Mouse (Mus musculus) intestine, embryonic 16.5 days (tissue): ENCODE results near the gene Ankrd36. TPM values are rescaled to one million over a fixed set of nuclear protein-coding genes. Genes with fewer than 3 reads are reported as not detected.

ENCODE experiments used
- ATAC-seq: fragments of 200-750 bp; cut with Nextera tagmentation; 2 replicates; pipeline ENCODE4 v1.8.0; 2017; ENCODE audit warnings: moderate TSS enrichment, moderate library complexity
- H3K27ac ChIP-seq: fragments of 300-500 bp; sonication (generic); 2 replicates; pipeline ENCODE4 v1.5.1; 2014; ENCODE audit warnings: mild to moderate bottlenecking, low read length
- H3K27me3 ChIP-seq: fragments of 300-500 bp; sonication (generic); replicated peaks from 2 replicates; pipeline ENCODE4 v1.6.1; 2014; ENCODE audit warnings: low read length, control low read depth, mixed read lengths; ENCODE audit not compliant: control insufficient read depth, insufficient read depth
- H3K36me3 ChIP-seq: fragments of 300-500 bp; sonication (generic); 2 replicates; pipeline ENCODE4 v1.6.1; 2014; ENCODE audit warnings: low read length, control low read depth; ENCODE audit not compliant: control insufficient read depth, insufficient read depth
- H3K4me1 ChIP-seq: fragments of 300-500 bp; sonication (generic); 2 replicates; pipeline ENCODE4 v1.6.1; 2014; ENCODE audit warnings: low read length, control low read depth, mixed read lengths; ENCODE audit not compliant: control insufficient read depth, insufficient read depth
- H3K4me2 ChIP-seq: fragments of 300-500 bp; sonication (generic); 2 replicates; pipeline ENCODE4 v1.6.1; 2014; ENCODE audit warnings: low read depth, low read length, control low read depth
- H3K4me3 ChIP-seq: fragments of 300-500 bp; sonication (generic); 2 replicates; pipeline ENCODE4 v1.5.1; 2014; ENCODE audit warnings: mild to moderate bottlenecking, low read length
- H3K9ac ChIP-seq: fragments of 300-500 bp; sonication (generic); 2 replicates; pipeline ENCODE4 v1.6.1; 2014; ENCODE audit warnings: low read depth, low read length
- H3K9me3 ChIP-seq: fragments of 300-500 bp; sonication (generic); 2 replicates; pipeline ENCODE4 v1.6.1; 2016; ENCODE audit warnings: low read length, control low read depth; ENCODE audit not compliant: control insufficient read depth
- WGBS: fragments of 180-500 bp; shearing (Covaris S2); extraction: QIAGEN DNeasy Blood & Tissue Kit; methylation state at CpG from one replicate; pipeline ENCODE4 v1.1.7; 2014; 5-methylcytosine and 5-hydroxymethylcytosine counted together
- polyA plus RNA-seq: library from polyadenylated mRNA; unstranded; fragments of >200 nt; fragmentation: Nextera tagmentation; extraction: Ambion mirVana; gene quantifications from 2 replicates; pipeline ENCODE4 v1.2.1, GENCODE M21; 2015

The Ankrd36 gene
- polyA plus RNA-seq, 1 experiment from 2014 or later = not detected

DNA sequence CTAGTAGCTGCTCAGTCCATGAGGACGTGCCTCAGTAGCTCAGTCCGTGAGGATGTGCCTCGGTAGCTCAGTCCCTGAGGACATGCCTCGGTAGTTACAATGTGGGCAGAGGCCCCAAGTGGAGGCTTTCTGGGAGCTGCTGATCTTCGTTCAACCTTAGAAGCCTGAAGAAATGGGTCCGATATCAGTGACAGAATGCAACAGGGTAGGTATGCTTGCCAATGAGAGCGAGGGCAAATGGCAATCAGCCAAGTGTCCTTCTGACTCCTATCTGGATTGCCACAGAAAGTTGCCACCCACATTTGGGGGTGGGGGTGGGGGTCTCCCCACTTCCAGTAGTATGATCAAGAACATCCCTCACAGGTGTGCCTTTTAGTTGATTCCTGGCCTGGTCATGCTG, 131.3 kb downstream of the Ankrd36 start:
- H3K36me3 ChIP-seq = peaks cover 7% of the 10 kb centered on the region; the same call in 1 of the 2 replicates
- no peak overlapping the region for H3K4me2 ChIP-seq
- no peak for ATAC-seq
- no peak overlapping the region for H3K4me3 ChIP-seq
- H3K9me3 ChIP-seq = no peaks in the 10 kb centered on the region
- 89% methylated on average over 7 of the region's 7 CpGs for WGBS
- H3K4me1 ChIP-seq = peaks cover 3% of the 10 kb centered on the region; the same call in 1 of the 2 replicates
- H3K9ac ChIP-seq = no peak overlapping the region
- no peak overlapping the region for H3K27ac ChIP-seq
- H3K27me3 ChIP-seq = no peaks in the 10 kb centered on the region

DNA sequence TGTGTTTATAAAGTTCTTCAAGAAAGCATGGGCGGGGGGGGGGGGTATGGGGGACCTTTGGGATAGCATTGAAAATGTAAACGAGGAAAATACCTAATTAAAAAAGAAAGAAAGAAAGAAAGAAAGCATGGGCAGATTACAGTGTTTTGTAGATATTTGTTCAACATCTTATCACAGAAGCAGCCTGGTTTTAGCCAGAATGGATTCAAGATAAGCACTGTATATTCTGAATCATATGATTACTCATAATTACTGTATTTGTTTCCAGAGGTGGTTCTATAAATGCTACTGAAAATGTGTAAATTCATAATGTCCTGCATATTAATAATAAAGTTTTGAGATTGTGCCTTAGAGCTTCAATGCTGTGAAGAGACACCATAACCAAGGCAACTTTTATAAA, 131.8 kb downstream of the Ankrd36 start:
- Histone ChIP-seq H3K9me3 (no peaks in the 10 kb centered on the region), H3K36me3 (peaks cover 7% of the 10 kb centered on the region; the same call in 1 of the 2 replicates), H3K4me1 (peaks cover 8% of the 10 kb centered on the region), H3K27ac (no peak overlapping the region), H3K4me3 (no peak overlapping the region), H3K27me3 (no peaks in the 10 kb centered on the region), H3K4me2 (no peak overlapping the region), H3K9ac (no peak overlapping the region)
- 61% methylated on average over 2 of the region's 2 CpGs for WGBS
- no peak for ATAC-seq

DNA sequence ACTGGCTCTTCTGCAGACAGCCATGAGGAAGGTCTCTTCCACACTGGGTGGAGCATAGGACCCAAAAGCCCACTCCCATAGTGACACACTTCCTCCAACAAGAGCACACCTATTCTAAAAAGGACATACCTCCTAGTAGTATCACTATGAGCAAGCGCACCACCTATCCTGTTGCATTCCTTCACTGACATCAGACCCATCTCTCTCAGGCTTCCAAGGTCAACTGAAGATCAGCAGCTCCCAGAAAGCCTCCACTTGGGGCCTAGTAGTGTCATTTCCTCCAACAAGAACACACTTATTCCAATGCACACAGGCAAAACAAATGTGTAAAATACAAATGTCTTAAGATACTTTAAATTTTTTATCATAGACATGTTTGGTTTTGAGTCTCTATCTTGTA, 132.3 kb downstream of the Ankrd36 start:
- ATAC-seq = no peak
- H3K9ac ChIP-seq = no peak overlapping the region
- H3K27me3 ChIP-seq = no peaks in the 10 kb centered on the region
- 90% methylated on average over 1 of the region's 1 CpGs for WGBS
- H3K9me3 ChIP-seq = no peaks in the 10 kb centered on the region
- H3K4me1 ChIP-seq = peaks cover 11% of the 10 kb centered on the region
- H3K4me2 ChIP-seq = no peak overlapping the region
- H3K4me3 ChIP-seq = no peak overlapping the region
- H3K27ac ChIP-seq = no peak overlapping the region
- H3K36me3 ChIP-seq = peaks cover 7% of the 10 kb centered on the region; the same call in 1 of the 2 replicates

DNA sequence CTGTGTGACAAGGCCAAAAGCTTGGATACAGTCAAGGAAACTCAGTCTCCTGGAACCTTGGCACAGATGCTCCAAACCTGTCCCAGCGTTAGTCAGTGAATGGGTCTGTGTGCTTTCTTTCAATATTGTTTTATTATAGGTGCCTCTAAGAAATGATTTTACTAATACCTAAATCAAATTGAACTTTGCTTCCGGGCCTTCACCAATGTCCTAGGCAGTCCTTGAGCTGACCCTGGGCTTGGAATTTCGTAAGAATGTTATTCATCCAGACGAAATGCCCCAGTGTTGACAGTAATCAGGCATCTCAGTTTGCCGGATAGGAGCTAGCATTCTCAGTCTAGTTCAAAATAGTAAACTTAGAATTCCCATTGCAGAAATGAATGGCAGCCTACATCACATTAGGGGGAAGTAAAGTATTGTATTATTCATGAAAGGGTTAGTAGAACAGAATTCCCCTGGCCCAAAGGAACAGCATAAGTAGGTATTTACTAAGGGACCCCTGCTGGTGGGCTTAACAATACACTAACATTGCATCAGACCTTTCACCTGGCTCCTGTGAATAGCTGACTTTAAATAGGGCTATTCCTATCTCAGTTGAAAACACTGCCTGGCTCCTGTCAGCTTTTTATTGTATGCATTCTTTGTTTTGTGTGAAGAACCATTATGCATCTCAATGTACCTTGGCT, 132.9 kb downstream of the Ankrd36 start:
- no peak for ATAC-seq
- H3K9me3 ChIP-seq = no peaks in the 10 kb centered on the region
- 77% methylated on average over 5 of the region's 5 CpGs for WGBS
- H3K27ac ChIP-seq = no peak overlapping the region
- H3K4me2 ChIP-seq = no peak overlapping the region
- H3K27me3 ChIP-seq = no peaks in the 10 kb centered on the region
- H3K36me3 ChIP-seq = peaks cover 7% of the 10 kb centered on the region; the same call in 1 of the 2 replicates
- no peak overlapping the region for H3K4me3 ChIP-seq
- no peak overlapping the region for H3K9ac ChIP-seq
- H3K4me1 ChIP-seq = peaks cover 11% of the 10 kb centered on the region

DNA sequence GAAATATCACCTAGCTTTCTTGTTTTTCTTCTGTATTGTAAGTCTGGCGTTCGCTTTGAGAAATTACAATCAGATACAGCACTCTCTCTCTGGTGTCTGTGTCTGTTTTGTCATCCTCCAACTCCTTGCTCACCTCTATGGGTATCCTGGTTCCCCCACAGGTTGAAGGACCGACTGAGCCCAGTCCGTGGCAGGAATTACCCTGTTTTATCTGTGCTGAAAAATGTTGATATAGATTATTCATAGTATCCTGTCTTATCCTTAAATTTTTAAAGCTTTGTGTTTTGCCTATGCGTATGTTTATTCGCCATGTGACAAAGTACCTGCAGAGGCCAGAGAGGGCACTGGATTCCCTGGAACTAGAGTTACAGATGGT, 133.5 kb downstream of the Ankrd36 start:
- Histone ChIP-seq H3K36me3 (peaks cover 7% of the 10 kb centered on the region; the same call in 1 of the 2 replicates), H3K4me2 (no peak overlapping the region), H3K4me3 (no peak overlapping the region), H3K27me3 (no peaks in the 10 kb centered on the region), H3K9me3 (no peaks in the 10 kb centered on the region), H3K4me1 (peaks cover 11% of the 10 kb centered on the region), H3K27ac (no peak overlapping the region), H3K9ac (no peak overlapping the region)
- 91% methylated on average over 6 of the region's 6 CpGs for WGBS
- ATAC-seq = no peak

DNA sequence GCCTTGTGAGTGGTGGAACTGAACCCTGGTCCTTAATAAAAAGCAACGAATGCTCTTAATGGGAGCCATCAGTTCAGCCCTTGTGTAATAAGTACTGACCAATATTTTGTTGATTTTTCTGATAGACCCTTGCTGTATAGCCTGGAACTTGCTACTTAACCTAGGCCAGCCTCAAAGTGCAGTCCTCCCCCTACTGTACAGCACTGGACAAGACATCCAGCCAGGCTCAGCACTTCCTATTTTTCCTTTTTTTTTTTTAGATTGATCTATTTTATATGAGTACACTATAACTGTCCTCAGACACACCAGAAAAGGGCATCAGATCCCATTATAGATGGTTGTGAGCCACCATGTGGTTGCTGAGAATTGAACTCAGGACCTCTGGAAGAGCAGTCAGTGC, 133.9 kb downstream of the Ankrd36 start:
- 95% methylated on average over 1 of the region's 1 CpGs for WGBS
- Histone ChIP-seq H3K27me3 (no peaks in the 10 kb centered on the region), H3K36me3 (peaks cover 7% of the 10 kb centered on the region; the same call in 1 of the 2 replicates), H3K9me3 (no peaks in the 10 kb centered on the region), H3K4me1 (peaks cover 11% of the 10 kb centered on the region), H3K9ac (no peak overlapping the region), H3K4me3 (no peak overlapping the region), H3K4me2 (no peak overlapping the region), H3K27ac (no peak overlapping the region)
- ATAC-seq = no peak

DNA sequence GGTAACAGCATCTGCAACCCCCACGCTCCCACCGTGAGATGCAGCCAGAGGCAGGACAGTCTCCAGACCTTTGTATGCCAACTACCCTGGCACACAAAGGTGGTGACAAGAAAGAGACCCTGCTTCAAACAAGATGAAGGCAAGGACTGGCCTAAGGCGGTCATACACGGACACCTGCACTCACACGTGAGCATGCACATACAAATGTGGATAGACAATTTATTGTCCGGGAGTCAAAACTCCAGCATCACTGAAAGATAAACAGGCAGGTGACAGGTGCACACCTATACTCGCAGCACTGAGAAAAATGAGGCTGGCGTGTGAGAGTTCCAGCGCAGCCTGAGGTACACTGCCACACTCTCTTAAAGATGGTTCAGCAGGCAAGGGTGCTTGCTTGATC, 136.5 kb downstream of the Ankrd36 start:
- Histone ChIP-seq H3K4me2 (peak overlapping the region; percentile 92), H3K9ac (0 out of 2 replicates have a peak overlapping the region, but pooled peaks have one; percentile 94), H3K4me3 (peak overlapping the region; percentile 99; the same call in 1 of the 2 replicates), H3K4me1 (peaks cover 11% of the 10 kb centered on the region), H3K27ac (no peak overlapping the region), H3K36me3 (peaks cover 7% of the 10 kb centered on the region; the same call in 1 of the 2 replicates), H3K9me3 (no peaks in the 10 kb centered on the region), H3K27me3 (no peaks in the 10 kb centered on the region)
- ATAC-seq = no peak
- WGBS = 87% methylated on average over 9 of the region's 9 CpGs

DNA sequence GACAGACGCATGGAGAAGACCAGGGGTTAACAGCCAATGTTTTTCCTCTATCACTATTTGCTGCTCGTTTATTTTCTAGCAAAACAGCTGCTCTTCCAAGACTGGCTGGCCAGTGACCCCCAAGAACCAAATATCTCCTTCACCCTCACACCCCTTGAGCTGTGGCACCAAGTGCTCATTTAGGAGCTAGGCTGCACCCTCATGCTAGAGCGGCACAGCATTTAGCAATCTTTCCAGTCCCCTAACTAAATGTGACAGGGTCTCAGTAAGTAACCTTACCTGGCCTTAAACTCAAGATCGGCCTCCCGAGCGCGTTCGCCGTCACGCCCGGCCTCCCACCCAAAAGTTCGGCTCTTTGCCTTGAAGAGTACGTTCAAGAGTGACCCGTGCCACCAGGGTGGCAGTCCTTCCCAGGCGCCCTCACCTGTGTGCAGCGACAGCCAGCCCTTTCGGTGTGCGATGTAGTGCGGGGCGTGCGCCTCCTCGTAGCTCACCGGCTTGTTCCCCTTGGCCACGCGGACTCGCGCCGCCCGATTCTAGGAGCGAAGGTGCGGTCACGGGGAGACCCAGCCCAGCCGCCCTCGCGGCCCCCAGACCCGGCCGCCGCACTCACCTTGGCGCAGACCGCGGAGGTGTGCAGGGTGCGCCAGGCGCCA, 137.5 kb downstream of the Ankrd36 start:
- Histone ChIP-seq H3K4me1 (peaks cover 11% of the 10 kb centered on the region), H3K27me3 (no peaks in the 10 kb centered on the region), H3K4me3 (peak overlapping the region; percentile 99), H3K4me2 (peak overlapping the region; percentile 92), H3K9ac (peak overlapping the region; percentile 94), H3K36me3 (peaks cover 7% of the 10 kb centered on the region; the same call in 1 of the 2 replicates), H3K27ac (peak overlapping the region; percentile 69), H3K9me3 (no peaks in the 10 kb centered on the region)
- peak; percentile 82 for ATAC-seq
- under 1% methylated on average over 43 of the region's 43 CpGs for WGBS

DNA sequence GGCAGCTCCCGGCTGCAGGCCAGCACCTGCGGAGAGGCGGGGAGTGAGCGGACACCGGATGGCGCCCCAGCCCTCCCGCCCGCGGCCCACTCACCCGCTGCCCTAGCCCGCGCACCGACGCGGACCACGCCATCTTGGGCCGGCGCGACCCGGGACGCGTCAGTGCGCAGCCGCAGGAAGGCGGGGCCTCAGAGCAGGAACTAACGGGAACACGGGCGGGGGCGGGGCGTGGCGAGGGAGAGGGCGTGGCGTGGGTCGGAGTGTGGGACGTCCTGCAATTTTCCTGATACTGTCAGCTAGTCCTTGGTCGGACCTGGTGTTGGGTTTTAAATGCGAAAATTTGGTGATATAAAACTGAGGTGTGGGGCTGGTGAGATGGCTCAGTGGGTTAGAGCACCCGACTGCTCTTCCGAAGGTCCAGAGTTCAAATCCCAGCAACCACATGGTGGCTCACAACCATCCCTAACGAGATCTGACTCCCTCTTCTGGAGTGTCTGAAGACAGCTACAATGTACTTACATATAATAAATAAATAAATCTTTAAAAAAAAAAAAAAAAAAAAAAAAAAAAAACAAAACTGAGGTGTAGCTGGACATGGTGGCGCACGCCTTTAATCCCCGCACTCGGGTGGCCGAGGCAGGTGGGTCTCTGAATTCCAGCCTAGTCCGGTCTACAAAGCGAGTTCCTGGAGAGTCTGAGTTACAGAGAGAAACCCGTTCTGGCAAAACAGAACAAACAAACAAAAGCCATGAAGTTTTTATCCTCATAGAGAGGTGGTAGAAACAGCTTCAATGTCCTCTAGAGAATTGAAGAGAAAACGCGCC, 138.3 kb downstream of the Ankrd36 start:
- no peaks in the 10 kb centered on the region for H3K9me3 ChIP-seq
- H3K36me3 ChIP-seq = peaks cover 7% of the 10 kb centered on the region; the same call in 1 of the 2 replicates
- H3K4me1 ChIP-seq = peaks cover 11% of the 10 kb centered on the region
- peak overlapping the region; percentile 99 for H3K4me3 ChIP-seq
- H3K4me2 ChIP-seq = peak overlapping the region; percentile 92
- 19% methylated on average over 48 of the region's 50 CpGs for WGBS
- no peaks in the 10 kb centered on the region for H3K27me3 ChIP-seq
- H3K9ac ChIP-seq = peak overlapping the region; percentile 94
- peak; percentile 97 for ATAC-seq
- peak overlapping the region; percentile 69 for H3K27ac ChIP-seq
